Mouse (Mus musculus) heart, embryonic 16.5 days (tissue): Measurements from ENCODE around the gene Krtap1-4. TPM values are rescaled to one million over a fixed set of nuclear protein-coding genes. Genes with fewer than 3 reads are reported as not detected.

ENCODE experiments used
- ATAC-seq: fragments of 200-750 bp; cut with Nextera tagmentation; replicated peaks from 2 replicates; pipeline ENCODE4 v1.8.0; 2017; ENCODE audit warnings: moderate number of reproducible peaks; ENCODE audit not compliant: insufficient read depth, low FRiP score; ENCODE audit errors: extremely low read depth
- H3K27ac ChIP-seq: fragments of 300-500 bp; sonication (generic); 2 replicates; pipeline ENCODE4 v1.5.1; 2014; ENCODE audit warnings: mild to moderate bottlenecking, low read length, control low read depth, moderate library complexity
- H3K27me3 ChIP-seq: fragments of 300-500 bp; sonication (generic); 2 replicates; pipeline ENCODE4 v1.6.1; 2014; ENCODE audit warnings: low read length, mixed read lengths; ENCODE audit not compliant: control insufficient read depth, insufficient read depth
- H3K36me3 ChIP-seq: fragments of 300-500 bp; sonication (generic); 2 replicates; pipeline ENCODE4 v1.6.1; 2014; ENCODE audit not compliant: control insufficient read depth, insufficient read depth
- H3K4me1 ChIP-seq: fragments of 300-500 bp; sonication (generic); 2 replicates; pipeline ENCODE4 v1.6.1; 2014; ENCODE audit warnings: low read length, mixed read lengths; ENCODE audit not compliant: control insufficient read depth, insufficient read depth
- H3K4me2 ChIP-seq: fragments of 300-500 bp; sonication (generic); 2 replicates; pipeline ENCODE4 v1.6.1; 2014; ENCODE audit warnings: low read depth, mild to moderate bottlenecking, control low read depth, low read length
- H3K4me3 ChIP-seq: fragments of 300-500 bp; sonication (generic); 2 replicates; pipeline ENCODE4 v1.5.1; 2014; ENCODE audit warnings: mild to moderate bottlenecking, control low read depth, low read length
- H3K9ac ChIP-seq: fragments of 300-500 bp; sonication (generic); 2 replicates; pipeline ENCODE4 v1.6.1; 2014; ENCODE audit warnings: low read length, control low read depth
- H3K9me3 ChIP-seq: fragments of 300-500 bp; sonication (generic); replicated peaks from 2 replicates; pipeline ENCODE4 v1.6.1; 2016; ENCODE audit warnings: low read length; ENCODE audit not compliant: control insufficient read depth
- WGBS: fragments of 180-500 bp; shearing (Covaris S2); extraction: QIAGEN DNeasy Blood & Tissue Kit; methylation state at CpG from one replicate; pipeline ENCODE4 v1.1.7; 2014; 5-methylcytosine and 5-hydroxymethylcytosine counted together
- polyA plus RNA-seq: library from polyadenylated mRNA; unstranded; fragments of >200 nt; fragmentation: Nextera tagmentation; extraction: Ambion mirVana; gene quantifications from 2 replicates; pipeline ENCODE4 v1.2.1, GENCODE M21; 2015

Krtap1-4 gene
- polyA plus RNA-seq, 1 experiment from 2014 or later = not detected

GRCm38 (mm10) chr11:99590981-99591380 lies 7.5 kb upstream of the Krtap1-4 start, which contains the start of gene Krtap1-3:
Gene Krtap1-3, minus strand, starts transcription at chr11:99591339.
- Histone ChIP-seq H3K9ac (no peak within 1 kb of the TSS), H3K36me3 (no peaks in the 10 kb centered on the region), H3K4me1 (no peaks in the 10 kb centered on the region), H3K4me3 (no peak within 1 kb of the TSS), H3K27ac (no peak within 1 kb of the TSS), H3K27me3 (no peaks in the 10 kb centered on the region), H3K4me2 (no peak within 1 kb of the TSS), H3K9me3 (no peaks in the 10 kb centered on the region)
- ATAC-seq = no peak
- WGBS = 79% methylated on average over 6 of the region's 6 CpGs

GRCm38 (mm10) chr11:99585096-99585495 lies 1.6 kb upstream of the Krtap1-4 start:
- H3K36me3 ChIP-seq = no peaks in the 10 kb centered on the region
- no peak for ATAC-seq
- no peaks in the 10 kb centered on the region for H3K27me3 ChIP-seq
- H3K4me1 ChIP-seq = no peaks in the 10 kb centered on the region
- H3K27ac ChIP-seq = no peak overlapping the region
- no peak overlapping the region for H3K9ac ChIP-seq
- H3K4me3 ChIP-seq = no peak overlapping the region
- H3K9me3 ChIP-seq = no peaks in the 10 kb centered on the region
- H3K4me2 ChIP-seq = no peak overlapping the region
- WGBS = 70% methylated on average over 7 of the region's 7 CpGs

- 69% methylated on average over 6 of the region's 6 CpGs for WGBS
- no peaks in the 10 kb centered on the region for H3K36me3 ChIP-seq
- H3K4me1 ChIP-seq = no peaks in the 10 kb centered on the region
- H3K9me3 ChIP-seq = no peaks in the 10 kb centered on the region
- no peak overlapping the region for H3K27ac ChIP-seq
- no peak overlapping the region for H3K4me2 ChIP-seq
- no peak overlapping the region for H3K9ac ChIP-seq
- H3K27me3 ChIP-seq = no peaks in the 10 kb centered on the region
- no peak overlapping the region for H3K4me3 ChIP-seq
- no peak for ATAC-seq
These were observed 1.9 kb downstream of the Krtap1-4 start for GRCm38 (mm10) chr11:99581564-99581963.

- H3K9ac ChIP-seq = no peak overlapping the region
- H3K27ac ChIP-seq = no peak overlapping the region
- H3K36me3 ChIP-seq = no peaks in the 10 kb centered on the region
- no peaks in the 10 kb centered on the region for H3K4me1 ChIP-seq
- 85% methylated on average over 5 of the region's 5 CpGs for WGBS
- H3K4me2 ChIP-seq = no peak overlapping the region
- H3K27me3 ChIP-seq = no peaks in the 10 kb centered on the region
- no peaks in the 10 kb centered on the region for H3K9me3 ChIP-seq
- H3K4me3 ChIP-seq = no peak overlapping the region
- ATAC-seq = no peak
These were observed 2.4 kb downstream of the Krtap1-4 start for GRCm38 (mm10) chr11:99581051-99581450.

- Histone ChIP-seq H3K9me3 (no peaks in the 10 kb centered on the region), H3K9ac (no peak within 1 kb of the TSS), H3K4me2 (no peak within 1 kb of the TSS), H3K4me3 (no peak within 1 kb of the TSS), H3K36me3 (no peaks in the 10 kb centered on the region), H3K27me3 (no peaks in the 10 kb centered on the region), H3K4me1 (no peaks in the 10 kb centered on the region), H3K27ac (no peak within 1 kb of the TSS)
- no peak for ATAC-seq
- WGBS = 77% methylated on average over 6 of the region's 6 CpGs
These were observed 2.8 kb downstream of the Krtap1-4 start, which contains the start of gene Krtap1-5 for GRCm38 (mm10) chr11:99580636-99581035. Gene Krtap1-5, minus strand, starts transcription at chr11:99581016.

- Histone ChIP-seq H3K9ac (no peak overlapping the region), H3K27me3 (no peaks in the 10 kb centered on the region), H3K4me1 (no peaks in the 10 kb centered on the region), H3K27ac (no peak overlapping the region), H3K36me3 (no peaks in the 10 kb centered on the region), H3K9me3 (no peaks in the 10 kb centered on the region), H3K4me2 (peak overlapping the region; percentile 44), H3K4me3 (no peak overlapping the region)
- no peak for ATAC-seq
- WGBS = 3% methylated on average over 7 of the region's 7 CpGs
These were observed 9.3 kb downstream of the Krtap1-4 start for GRCm38 (mm10) chr11:99574106-99574505.

GRCm38 (mm10) chr11:99573164-99573563 lies 10.3 kb downstream of the Krtap1-4 start:
- Histone ChIP-seq H3K4me3 (no peak overlapping the region), H3K27me3 (no peaks in the 10 kb centered on the region), H3K4me2 (no peak overlapping the region), H3K4me1 (no peaks in the 10 kb centered on the region), H3K9me3 (no peaks in the 10 kb centered on the region), H3K9ac (no peak overlapping the region), H3K27ac (no peak overlapping the region), H3K36me3 (no peaks in the 10 kb centered on the region)
- ATAC-seq = no peak
- WGBS = 59% methylated on average over 4 of the region's 4 CpGs

- no peaks in the 10 kb centered on the region for H3K9me3 ChIP-seq
- no peaks in the 10 kb centered on the region for H3K36me3 ChIP-seq
- no peak for ATAC-seq
- H3K4me1 ChIP-seq = no peaks in the 10 kb centered on the region
- H3K4me3 ChIP-seq = no peak within 1 kb of the TSS
- no peaks in the 10 kb centered on the region for H3K27me3 ChIP-seq
- H3K9ac ChIP-seq = no peak within 1 kb of the TSS
- 86% methylated on average over 7 of the region's 7 CpGs for WGBS
- H3K4me2 ChIP-seq = no peak within 1 kb of the TSS
- H3K27ac ChIP-seq = no peak within 1 kb of the TSS
These were observed 16.9 kb downstream of the Krtap1-4 start, which contains the start of gene Krtap3-1 for GRCm38 (mm10) chr11:99566530-99566929. Gene Krtap3-1, minus strand, starts transcription at chr11:99566630.

GRCm38 (mm10) chr11:99562580-99562979 lies 20.9 kb downstream of the Krtap1-4 start:
- no peak overlapping the region for H3K4me3 ChIP-seq
- no peaks in the 10 kb centered on the region; the same call in 1 of the 2 replicates for H3K4me1 ChIP-seq
- no peaks in the 10 kb centered on the region for H3K36me3 ChIP-seq
- ATAC-seq = no peak
- no peak overlapping the region for H3K27ac ChIP-seq
- 77% methylated on average over 6 of the region's 6 CpGs for WGBS
- no peak overlapping the region for H3K4me2 ChIP-seq
- no peaks in the 10 kb centered on the region for H3K27me3 ChIP-seq
- H3K9me3 ChIP-seq = no peaks in the 10 kb centered on the region
- no peak overlapping the region for H3K9ac ChIP-seq
